Mouse (Mus musculus): ENCODE results near the gene Gm21721. TPM values are rescaled to one million over a fixed set of nuclear protein-coding genes. Genes with fewer than 3 reads are reported as not detected.
"Not testable (repeated sequence)": the region's sequence is repeated elsewhere in the genome, so short reads cannot be mapped to it uniquely, and the experiment has no call there.

Gene Gm21721
- not detected for total RNA-seq (2021)
- long read RNA-seq, experiment 1 = 0 reads
- long read RNA-seq, experiment 2 = 0 reads

DNA sequence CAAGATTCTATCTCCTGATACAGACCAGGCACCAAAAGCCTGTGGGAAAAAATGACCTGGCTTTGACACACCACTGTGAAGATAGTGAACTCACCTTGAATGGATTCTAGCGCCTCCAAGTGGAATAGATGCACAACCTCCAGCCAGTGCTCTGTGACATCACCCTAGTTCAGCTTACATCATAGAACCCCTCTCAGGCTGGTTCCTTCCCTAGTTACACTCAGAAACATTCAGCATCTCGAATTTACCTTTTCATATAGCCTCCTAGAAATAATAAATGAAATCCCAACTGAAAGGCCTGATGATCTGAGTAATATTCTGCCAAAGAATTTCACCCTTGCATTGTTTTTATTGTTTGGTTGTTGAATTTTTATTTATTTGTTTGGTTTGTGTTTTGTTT, at the start of gene Gm21721:
Gm21721 (minus strand) TSS at position 101 of the 400 bp plus-strand sequence.
- DNase-seq (ENCODE audit: low spot score) = not testable (repeated sequence)

Other genes with a start within 250 kb of the Gm21721 start
- gene Gm21292, start 68.3 kb downstream of the Gm21721 start, total RNA-seq (2021) = not detected
- gene Gm21812, start 145.0 kb upstream of the Gm21721 start, total RNA-seq (2021) = not detected
- gene Gm21874, start 214.0 kb upstream of the Gm21721 start, total RNA-seq (2021) = not detected